18 mouse cellular contexts compared by ENCODE assay signal in the genomic region with DNA sequence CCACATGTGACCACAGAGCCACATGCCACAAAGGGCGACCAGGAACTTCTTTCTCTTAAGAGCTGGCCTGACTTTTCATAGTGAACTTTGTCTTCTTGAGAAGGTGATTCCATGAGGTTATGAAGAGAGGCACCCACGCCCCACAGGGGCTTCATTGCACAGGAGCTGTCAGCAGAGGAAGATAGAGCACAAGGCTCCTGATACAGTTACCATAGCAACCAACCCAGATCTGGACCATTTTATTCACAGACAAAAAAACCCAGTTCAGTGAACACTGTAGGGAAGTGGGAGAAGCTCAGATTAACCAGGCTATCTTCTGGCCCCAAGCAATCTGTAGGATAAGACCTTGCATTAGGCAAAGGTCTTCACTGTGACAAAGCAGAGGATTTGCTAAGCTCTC.
DNase-seq lines count a peak whose midpoint lies in the region; ATAC-seq and TF ChIP-seq lines count a peak whose summit lies in the region.
"Had no signal": no experiment of that assay in that cellular context is flagged by ENCODE, and none has a peak within 500 bp of the region (broad histone marks: within the 10 kb centered on the region; RNA-seq: fewer than 3 reads in every experiment).

No protein-coding gene starts in this region.

- DNase-seq in hindbrain, embryonic 10.5 days (ENCODE audit: low spot score), result no peak
- peak; percentile 57 for DNase-seq in midbrain, embryonic 14.5 days
- DNase-seq in midbrain, embryonic 10.5 days (ENCODE audit: low spot score), result no peak
- peak; percentile 18 to 31 for DNase-seq in frontal cortex, postnatal 36 days (ENCODE audit: low spot score in 2 of 2)
- peak; percentile 39 for DNase-seq in midbrain, postnatal 0 days (ENCODE audit: low spot score)
- no peak for DNase-seq in spleen, adult 18-20 months
- DNase-seq: cerebellum, adult 18-20 months; cerebellum, postnatal 25 days; heart, postnatal 14 days; kidney, adult 11 months; lung, adult 18-20 months; thymus, postnatal 25 days had no signal

- H3K9ac ChIP-seq in hindbrain, embryonic 16.5 days (ENCODE audit: low read depth, low read length), result no peak overlapping the region
- no peak overlapping the region for H3K9ac ChIP-seq in midbrain, embryonic 14.5 days (replicated peaks; ENCODE audit: low read length)
- no peak overlapping the region for H3K9ac ChIP-seq in midbrain, postnatal 0 days (replicated peaks; ENCODE audit: low read length, poor library complexity, severe bottlenecking)
- H3K9ac ChIP-seq: embryonic facial prominence, embryonic 15.5 days; heart, embryonic 12.5 days had no signal

- H3K36me3 ChIP-seq in hindbrain, embryonic 16.5 days (ENCODE audit: control insufficient read depth, insufficient read depth, low read length), result no peaks in the 10 kb centered on the region
- H3K36me3 ChIP-seq in hindbrain, embryonic 10.5 days, result no peaks in the 10 kb centered on the region
- no peaks in the 10 kb centered on the region for H3K36me3 ChIP-seq in midbrain, embryonic 14.5 days (ENCODE audit: control insufficient read depth, insufficient read depth, low read length)
- H3K36me3 ChIP-seq in midbrain, embryonic 10.5 days, result no peaks in the 10 kb centered on the region
- no peaks in the 10 kb centered on the region for H3K36me3 ChIP-seq in midbrain, postnatal 0 days (ENCODE audit: insufficient read depth, low read length)
- H3K36me3 ChIP-seq: embryonic facial prominence, embryonic 15.5 days; heart, embryonic 12.5 days had no signal

- 65% methylated on average over 2 of the region's 2 CpGs for WGBS in hindbrain, embryonic 16.5 days
- 74% methylated on average over 2 of the region's 2 CpGs for WGBS in hindbrain, embryonic 10.5 days
- WGBS in midbrain, embryonic 14.5 days, result 56% methylated on average over 2 of the region's 2 CpGs
- WGBS in midbrain, embryonic 10.5 days, result 75% methylated on average over 2 of the region's 2 CpGs
- WGBS in midbrain, postnatal 0 days, result 53% methylated on average over 2 of the region's 2 CpGs

- no peak overlapping the region for H3K27ac ChIP-seq in hindbrain, embryonic 16.5 days (ENCODE audit: low read depth, low read length)
- no peak overlapping the region for H3K27ac ChIP-seq in hindbrain, embryonic 10.5 days
- H3K27ac ChIP-seq in midbrain, embryonic 14.5 days (replicated peaks; ENCODE audit: low read depth, low read length), result no peak overlapping the region
- H3K27ac ChIP-seq in midbrain, embryonic 10.5 days (replicated peaks), result no peak overlapping the region
- H3K27ac ChIP-seq in midbrain, postnatal 0 days (ENCODE audit: low read depth, low read length), result no peak overlapping the region
- H3K27ac ChIP-seq: embryonic facial prominence, embryonic 15.5 days had no signal

- H3K4me2 ChIP-seq in hindbrain, embryonic 16.5 days (ENCODE audit: low read length), result no peak overlapping the region
- H3K4me2 ChIP-seq in midbrain, embryonic 14.5 days (ENCODE audit: low read length), result no peak overlapping the region
- H3K4me2 ChIP-seq in midbrain, postnatal 0 days (ENCODE audit: low read depth, low read length, poor library complexity, severe bottlenecking), result no peak overlapping the region
- H3K4me2 ChIP-seq: embryonic facial prominence, embryonic 15.5 days; heart, embryonic 12.5 days; liver, embryonic 11.5 days had no signal

- H3K4me3 ChIP-seq in hindbrain, embryonic 16.5 days (ENCODE audit: low read length), result no peak overlapping the region
- no peak overlapping the region for H3K4me3 ChIP-seq in hindbrain, embryonic 10.5 days
- no peak overlapping the region for H3K4me3 ChIP-seq in midbrain, embryonic 14.5 days (replicated peaks; ENCODE audit: low read depth, low read length)
- H3K4me3 ChIP-seq in midbrain, embryonic 10.5 days, result no peak overlapping the region
- no peak overlapping the region for H3K4me3 ChIP-seq in midbrain, postnatal 0 days (ENCODE audit: low read depth, low read length)
- H3K4me3 ChIP-seq: embryonic facial prominence, embryonic 15.5 days; heart, embryonic 12.5 days; megakaryocyte, embryonic 14.5 days; myocyte had no signal

- no peaks in the 10 kb centered on the region for H3K27me3 ChIP-seq in hindbrain, embryonic 16.5 days (replicated peaks; ENCODE audit: control insufficient read depth, insufficient read depth, low read length)
- H3K27me3 ChIP-seq in hindbrain, embryonic 10.5 days (ENCODE audit: insufficient read depth, poor library complexity, severe bottlenecking), result no peaks in the 10 kb centered on the region
- H3K27me3 ChIP-seq in midbrain, embryonic 14.5 days (ENCODE audit: control insufficient read depth, insufficient read depth, low read length), result no peaks in the 10 kb centered on the region
- H3K27me3 ChIP-seq in midbrain, embryonic 10.5 days (ENCODE audit: low read depth, poor library complexity, severe bottlenecking), result peaks cover 3% of the 10 kb centered on the region; the same call in 1 of the 2 replicates
- H3K27me3 ChIP-seq in midbrain, postnatal 0 days (ENCODE audit: insufficient read depth, low read length), result no peaks in the 10 kb centered on the region
- H3K27me3 ChIP-seq: embryonic facial prominence, embryonic 15.5 days; heart, embryonic 12.5 days; megakaryocyte, embryonic 14.5 days had no signal

- no peak for TF ChIP-seq CTCF in midbrain, postnatal 0 days (IDR thresholded peaks at IDR 0.05)

- no peaks in the 10 kb centered on the region for H3K4me1 ChIP-seq in hindbrain, embryonic 16.5 days (ENCODE audit: control insufficient read depth, insufficient read depth, low read depth, low read length)
- H3K4me1 ChIP-seq in hindbrain, embryonic 10.5 days (replicated peaks), result no peaks in the 10 kb centered on the region
- peaks cover 3% of the 10 kb centered on the region; the same call in 1 of the 2 replicates for H3K4me1 ChIP-seq in midbrain, embryonic 14.5 days (ENCODE audit: control insufficient read depth, insufficient read depth, low read length)
- peaks cover 8% of the 10 kb centered on the region for H3K4me1 ChIP-seq in midbrain, embryonic 10.5 days
- H3K4me1 ChIP-seq in midbrain, postnatal 0 days (ENCODE audit: insufficient read depth, low read length), result no peaks in the 10 kb centered on the region
- H3K4me1 ChIP-seq: embryonic facial prominence, embryonic 15.5 days; heart, embryonic 12.5 days; megakaryocyte, embryonic 14.5 days had no signal

- ATAC-seq in hindbrain, embryonic 16.5 days, result peak; percentile 60; the same call in 1 of the 2 replicates
- no peak for ATAC-seq in midbrain, embryonic 14.5 days (ENCODE audit: low FRiP score, low TSS enrichment)
- ATAC-seq in midbrain, postnatal 0 days (ENCODE audit: low FRiP score), result no peak

- H3K9me3 ChIP-seq in hindbrain, embryonic 16.5 days (ENCODE audit: control insufficient read depth, low read length), result peaks cover 2% of the 10 kb centered on the region; the same call in 1 of the 2 replicates
- H3K9me3 ChIP-seq in hindbrain, embryonic 10.5 days, result no peaks in the 10 kb centered on the region
- no peaks in the 10 kb centered on the region for H3K9me3 ChIP-seq in midbrain, embryonic 14.5 days (ENCODE audit: control insufficient read depth, low read length)
- no peaks in the 10 kb centered on the region for H3K9me3 ChIP-seq in midbrain, embryonic 10.5 days (replicated peaks)
- no peaks in the 10 kb centered on the region for H3K9me3 ChIP-seq in midbrain, postnatal 0 days (ENCODE audit: low read length)
- H3K9me3 ChIP-seq: heart, embryonic 12.5 days had no signal

Comparison
In these comparisons a context has a peak if more than half of its experiments do, and no peak if none do; other contexts are left out.
1. DNase-seq: peak in midbrain, embryonic 14.5 days (single experiment), frontal cortex, postnatal 36 days (2 of 2) and midbrain, postnatal 0 days (single experiment); none in hindbrain, embryonic 10.5 days (single experiment), midbrain, embryonic 10.5 days (single experiment) and spleen, adult 18-20 months (0 of 2).